In genomic region chr3:90072294-90072693, GRCm38 (mm10) we compare ENCODE assay signal across 7 mouse cellular contexts. TPM values are rescaled to one million over a fixed set of nuclear protein-coding genes. Genes with fewer than 3 reads are reported as not detected.
DNase-seq lines count a peak whose midpoint lies in the region; ATAC-seq and TF ChIP-seq lines count a peak whose summit lies in the region.

Gene Tpm3 (plus strand): TSS chr3:90072649.

- H3K27ac ChIP-seq in forebrain, embryonic 14.5 days (ENCODE audit: low read depth, low read length): no peak within 1 kb of the TSS
- no peak within 1 kb of the TSS for H3K27ac ChIP-seq in hindbrain, embryonic 12.5 days
- H3K27ac ChIP-seq in liver, embryonic 14.5 days: no peak within 1 kb of the TSS

- H3K9me3 ChIP-seq in G1E (replicated peaks): no peaks in the 10 kb centered on the region
- H3K9me3 ChIP-seq in forebrain, embryonic 14.5 days (replicated peaks; ENCODE audit: control insufficient read depth, low read length): no peaks in the 10 kb centered on the region
- no peaks in the 10 kb centered on the region for H3K9me3 ChIP-seq in hindbrain, embryonic 12.5 days (replicated peaks)
- no peaks in the 10 kb centered on the region for H3K9me3 ChIP-seq in liver, embryonic 14.5 days (ENCODE audit: control insufficient read depth, low read length)

- TF ChIP-seq CTCF in G1E (IDR thresholded peaks at IDR 0.05; ENCODE audit: low read depth, low read length): no peak
- no peak for TF ChIP-seq CTCF in liver, embryonic 14.5 days (IDR thresholded peaks at IDR 0.05; ENCODE audit: low read depth)

- H3K4me2 ChIP-seq in forebrain, embryonic 14.5 days (ENCODE audit: low read length): no peak within 1 kb of the TSS
- no peak within 1 kb of the TSS for H3K4me2 ChIP-seq in hindbrain, embryonic 12.5 days (replicated peaks)
- no peak within 1 kb of the TSS for H3K4me2 ChIP-seq in liver, embryonic 14.5 days (ENCODE audit: low read depth)

- no peak for DNase-seq in G1E (ENCODE audit: low spot score)
- DNase-seq in forebrain, embryonic 14.5 days (ENCODE audit: low spot score): no peak
- no peak for DNase-seq in liver, embryonic 14.5 days (ENCODE audit: low read depth in 3 of 3, low spot score in 3 of 3)
- DNase-seq in testis, postnatal 10 days (ENCODE audit: low spot score): peak; percentile 62
- no peak for DNase-seq in urinary bladder, postnatal 10 days (ENCODE audit: low spot score)

- peaks cover 23% of the 10 kb centered on the region for H3K27me3 ChIP-seq in G1E (ENCODE audit: insufficient read depth, low read length)
- no peaks in the 10 kb centered on the region for H3K27me3 ChIP-seq in forebrain, embryonic 14.5 days (replicated peaks; ENCODE audit: control insufficient read depth, insufficient read depth, low read length)
- no peaks in the 10 kb centered on the region for H3K27me3 ChIP-seq in hindbrain, embryonic 12.5 days
- H3K27me3 ChIP-seq in liver, embryonic 14.5 days (ENCODE audit: control insufficient read depth, insufficient read depth, low read length): no peaks in the 10 kb centered on the region

- peaks cover 3% of the 10 kb centered on the region for H3K36me3 ChIP-seq in G1E (replicated peaks)
- H3K36me3 ChIP-seq in forebrain, embryonic 14.5 days (ENCODE audit: control insufficient read depth, insufficient read depth, low read length): no peaks in the 10 kb centered on the region
- no peaks in the 10 kb centered on the region for H3K36me3 ChIP-seq in hindbrain, embryonic 12.5 days
- no peaks in the 10 kb centered on the region for H3K36me3 ChIP-seq in liver, embryonic 14.5 days (replicated peaks; ENCODE audit: control insufficient read depth, insufficient read depth, low read depth)

- H3K4me1 ChIP-seq in G1E (ENCODE audit: insufficient read depth, low read depth, low read length): peaks cover 16% of the 10 kb centered on the region
- H3K4me1 ChIP-seq in forebrain, embryonic 14.5 days (ENCODE audit: control insufficient read depth, insufficient read depth, low read length): peaks cover 4% of the 10 kb centered on the region; the same call in 1 of the 2 replicates
- H3K4me1 ChIP-seq in hindbrain, embryonic 12.5 days: peaks cover 5% of the 10 kb centered on the region; the same call in 1 of the 2 replicates
- H3K4me1 ChIP-seq in liver, embryonic 14.5 days (replicated peaks; ENCODE audit: control insufficient read depth in 2 of 2, insufficient read depth in 2 of 2, low read length in 1 of 2): no peaks in the 10 kb centered on the region

- 74% methylated on average over 4 of the region's 4 CpGs for WGBS in forebrain, embryonic 14.5 days
- WGBS in hindbrain, embryonic 12.5 days: 76% methylated on average over 4 of the region's 4 CpGs
- WGBS in liver, embryonic 14.5 days (ENCODE audit: insufficient replicate concordance): 39% methylated on average over 4 of the region's 4 CpGs

- TF ChIP-seq EP300 in liver, embryonic 14.5 days (IDR thresholded peaks at IDR 0.05; ENCODE audit: low read depth): no peak

- H3K9ac ChIP-seq in forebrain, embryonic 14.5 days (ENCODE audit: low read length): no peak within 1 kb of the TSS
- no peak within 1 kb of the TSS for H3K9ac ChIP-seq in hindbrain, embryonic 12.5 days
- no peak within 1 kb of the TSS for H3K9ac ChIP-seq in liver, embryonic 14.5 days (replicated peaks)

- no peak for ATAC-seq in CD4-positive, CD25-positive, alpha-beta regulatory T cell, adult 4 months
- ATAC-seq in G1E (ENCODE audit: extremely low read depth, insufficient number of reproducible peaks, low FRiP score, poor library complexity, severe bottlenecking): no peak
- no peak for ATAC-seq in forebrain, embryonic 14.5 days
- no peak for ATAC-seq in hindbrain, embryonic 12.5 days (ENCODE audit: low FRiP score)
- no peak for ATAC-seq in liver, embryonic 14.5 days (ENCODE audit: insufficient read depth)

- H3K4me3 ChIP-seq in G1E (ENCODE audit: low read depth, low read length): no peak within 1 kb of the TSS
- H3K4me3 ChIP-seq in forebrain, embryonic 14.5 days (ENCODE audit: low read depth, low read length): no peak within 1 kb of the TSS
- H3K4me3 ChIP-seq in hindbrain, embryonic 12.5 days: no peak within 1 kb of the TSS
- H3K4me3 ChIP-seq in liver, embryonic 14.5 days (ENCODE audit: insufficient read depth in 1 of 2, low read depth in 2 of 2, low read length in 2 of 2): no peak within 1 kb of the TSS

RNA-seq across cellular contexts. Expression of gene Tpm3, which starts in this region (rescaled TPM):
- 1,000 to 10,000 TPM in 1 of 2 experiments, 100 to 1,000 TPM in 1; 868 to 1,085 TPM for polyA plus RNA-seq in CD4-positive, CD25-positive, alpha-beta regulatory T cell, adult 4 months (2017; shearing (Covaris generic))
- total RNA-seq in G1E (2014; fragmentation: Nextera tagmentation) (161 and 215 TPM in 2 replicates), G1E (2017) (342 and 425 TPM in 2 replicates)
- polyA plus RNA-seq in G1E (2012): 280 and 287 TPM in 2 replicates
- 385 and 432 TPM in 2 replicates for polyA plus RNA-seq in forebrain, embryonic 14.5 days (2014; fragmentation: Nextera tagmentation; extraction: Ambion mirVana)
- 510 and 525 TPM in 2 replicates for polyA plus RNA-seq in hindbrain, embryonic 12.5 days (2016; fragmentation: Nextera tagmentation; extraction: Ambion mirVana)
- 54.6 and 86.2 TPM in 2 replicates for polyA plus RNA-seq in liver, embryonic 14.5 days (2012; rRNA removed)
- 153 and 160 TPM in 2 replicates for polyA plus RNA-seq in liver, embryonic 14.5 days (2014; fragmentation: Nextera tagmentation; extraction: Ambion mirVana)
